Mouse (Mus musculus) bone marrow, adult 2 months (tissue): ENCODE results near the gene Dnajc11. TPM values are rescaled to one million over a fixed set of nuclear protein-coding genes. Genes with fewer than 3 reads are reported as not detected.
A peak's percentile ranks its signal among the peaks of the same experiment; 100 is the strongest.

Experiments used
- H3K27ac ChIP-seq: fragments of 200-500 bp; 2 replicates; pipeline ENCODE4 v1.5.1; 2012; ENCODE audit warnings: low read depth, mild to moderate bottlenecking, control low read depth, inconsistent platforms, low read length; ENCODE audit not compliant: control insufficient read depth, poor library complexity, insufficient read depth
- H3K4me1 ChIP-seq: fragments of 200-500 bp; 2 replicates; pipeline ENCODE4 v1.6.1; 2011; ENCODE audit warnings: low read length; ENCODE audit not compliant: control insufficient read depth, insufficient read depth
- H3K4me3 ChIP-seq: fragments of 200-500 bp; replicated peaks from 2 replicates; pipeline ENCODE3; 2011; ENCODE audit warnings: mild to moderate bottlenecking, low read depth, low read length, control low read depth; ENCODE audit not compliant: control insufficient read depth
- CTCF ChIP-seq: fragments of 200-500 bp; IDR thresholded peaks from 2 replicates; pipeline ENCODE4 v1.5.1; 2011; ENCODE audit warnings: low read length, control low read depth; ENCODE audit not compliant: control insufficient read depth, insufficient read depth
- POLR2A ChIP-seq: fragments of 200-500 bp; IDR thresholded peaks from 2 replicates; pipeline ENCODE4 v1.6.1; 2011; ENCODE audit warnings: low read depth, mild to moderate bottlenecking, control low read depth, low read length, borderline replicate concordance; ENCODE audit not compliant: control insufficient read depth
- WGBS: fragments of 180-500 bp; shearing (Covaris S2); methylation state at CpG from one replicate; pipeline ENCODE4 v1.1.7; 2018; 5-methylcytosine and 5-hydroxymethylcytosine counted together
- polyA plus RNA-seq: library from polyadenylated mRNA; stranded (reverse); fragments of >200 nt; gene quantifications from 2 replicates; pipeline ENCODE4 v1.2.4, GENCODE M21; 2011; ENCODE audit warnings: low replicate concordance; ENCODE audit not compliant: missing spikeins, insufficient read depth, insufficient read length

The Dnajc11 gene
- 50.8 and 79.8 TPM in 2 replicates for polyA plus RNA-seq

GRCm38 (mm10) chr4:151933505-151934214, at the start of gene Dnajc11:
TSS of gene Dnajc11 (plus strand) at chr4:151933691.
- under 1% methylated on average over 83 of the region's 83 CpGs for WGBS
- Histone ChIP-seq H3K27ac (peak within 1 kb of the TSS; percentile 61), H3K4me3 (peak within 1 kb of the TSS; percentile 95), H3K4me1 (peaks cover 8% of the 10 kb centered on the region)
- TF ChIP-seq CTCF: peak; percentile 95
- TF ChIP-seq POLR2A: peak; percentile 66; the same call in 1 of the 2 replicates

DNA sequence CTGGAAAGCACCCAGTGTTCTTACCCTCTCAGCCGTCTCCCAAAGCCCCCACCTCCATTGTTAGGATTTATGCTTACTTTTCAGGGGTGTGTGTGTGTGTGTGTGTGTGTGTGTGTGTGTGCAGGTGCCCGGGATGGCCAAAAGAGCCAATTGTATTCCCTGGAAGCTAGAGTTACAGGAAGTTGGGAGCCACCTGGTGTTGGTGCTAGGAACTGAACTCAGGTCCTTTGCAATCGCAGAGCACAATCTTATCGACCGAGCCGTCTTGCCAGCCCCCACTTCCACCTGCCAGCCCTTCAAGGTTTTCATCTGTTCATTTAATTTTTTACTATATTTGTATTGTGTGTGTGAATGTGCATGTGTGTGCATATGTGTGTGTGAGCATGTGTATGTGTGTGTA, 40.2 kb upstream of the Dnajc11 start:
- no peak overlapping the region for H3K4me3 ChIP-seq
- no peak for TF ChIP-seq CTCF
- TF ChIP-seq POLR2A: no peak
- WGBS: 71% methylated on average over 6 of the region's 6 CpGs
- no peaks in the 10 kb centered on the region for H3K4me1 ChIP-seq
- H3K27ac ChIP-seq: no peak overlapping the region

DNA sequence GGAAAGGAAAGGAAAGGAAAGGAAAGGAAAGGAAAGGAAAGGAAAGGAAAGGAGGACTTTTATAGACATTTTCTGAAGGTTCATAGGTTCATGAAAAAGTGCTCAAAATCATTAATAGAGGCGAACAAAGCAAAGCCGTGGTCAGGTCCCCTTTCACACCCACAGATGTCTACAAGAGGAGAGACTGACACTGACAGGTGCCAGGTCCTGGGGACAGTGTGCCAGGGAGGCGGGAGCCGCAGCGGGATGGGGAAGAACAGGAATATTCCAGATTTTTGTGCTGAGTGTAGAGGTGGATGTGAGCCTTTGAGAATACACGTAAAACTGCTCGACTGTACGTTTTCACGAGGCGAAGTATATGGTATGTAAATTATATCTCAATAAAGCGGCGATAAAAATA, 38.6 kb upstream of the Dnajc11 start:
- 85% methylated on average over 12 of the region's 12 CpGs for WGBS
- no peak for TF ChIP-seq POLR2A
- Histone ChIP-seq H3K4me3 (no peak overlapping the region), H3K27ac (no peak overlapping the region), H3K4me1 (no peaks in the 10 kb centered on the region)

- TF ChIP-seq CTCF (no peak), POLR2A (no peak)
- Histone ChIP-seq H3K27ac (no peak overlapping the region), H3K4me3 (no peak overlapping the region), H3K4me1 (no peaks in the 10 kb centered on the region)
- 90% methylated on average over 7 of the region's 7 CpGs for WGBS
These were observed 37.9 kb upstream of the Dnajc11 start for GRCm38 (mm10) chr4:151895624-151896023.

GRCm38 (mm10) chr4:151897069-151897617, 36.3 kb upstream of the Dnajc11 start:
- Histone ChIP-seq H3K27ac (no peak overlapping the region), H3K4me1 (no peaks in the 10 kb centered on the region), H3K4me3 (no peak overlapping the region)
- TF ChIP-seq CTCF (no peak), POLR2A (no peak)
- WGBS: 68% methylated on average over 9 of the region's 9 CpGs

- TF ChIP-seq CTCF: no peak
- Histone ChIP-seq H3K4me1 (no peaks in the 10 kb centered on the region), H3K4me3 (no peak overlapping the region), H3K27ac (no peak overlapping the region)
- WGBS: 77% methylated on average over 13 of the region's 13 CpGs
These were observed 34.8 kb upstream of the Dnajc11 start for GRCm38 (mm10) chr4:151898600-151899245.

DNA sequence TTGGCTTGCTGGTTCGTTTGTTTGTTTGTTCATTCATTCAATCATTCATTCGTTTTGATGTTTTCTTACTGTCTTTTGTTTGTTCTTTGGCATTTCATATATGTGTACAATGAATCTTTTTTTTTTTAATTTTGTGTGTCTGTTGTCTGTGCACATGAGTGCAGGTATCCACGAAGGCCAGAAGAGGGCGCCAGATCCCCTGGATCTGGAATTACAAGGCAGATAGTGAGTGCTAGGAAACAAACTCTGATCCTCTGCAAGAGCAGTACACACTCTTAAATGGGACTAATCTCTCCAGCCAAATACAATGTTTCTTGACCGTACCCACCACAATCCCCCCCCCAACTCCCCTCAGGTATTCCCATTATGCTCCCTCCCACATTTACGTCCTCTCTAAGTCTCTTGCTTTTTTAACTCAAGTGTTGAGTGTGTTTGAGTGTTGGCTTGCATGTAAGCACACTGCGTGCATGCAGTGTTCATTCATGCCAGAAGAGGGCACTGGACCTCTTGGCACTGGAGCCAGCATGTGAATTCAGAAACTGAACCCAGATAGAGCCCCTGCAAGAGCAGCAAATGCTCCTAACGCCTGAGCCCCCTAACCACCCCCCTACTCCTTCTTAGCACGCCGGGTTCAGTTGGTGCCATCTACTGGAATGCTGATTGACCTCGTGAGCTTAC, 33.6 kb upstream of the Dnajc11 start:
- H3K4me1 ChIP-seq: no peaks in the 10 kb centered on the region
- H3K4me3 ChIP-seq: no peak overlapping the region
- no peak for TF ChIP-seq POLR2A
- peak; percentile 52 for TF ChIP-seq CTCF
- 73% methylated on average over 11 of the region's 11 CpGs for WGBS
- H3K27ac ChIP-seq: no peak overlapping the region

DNA sequence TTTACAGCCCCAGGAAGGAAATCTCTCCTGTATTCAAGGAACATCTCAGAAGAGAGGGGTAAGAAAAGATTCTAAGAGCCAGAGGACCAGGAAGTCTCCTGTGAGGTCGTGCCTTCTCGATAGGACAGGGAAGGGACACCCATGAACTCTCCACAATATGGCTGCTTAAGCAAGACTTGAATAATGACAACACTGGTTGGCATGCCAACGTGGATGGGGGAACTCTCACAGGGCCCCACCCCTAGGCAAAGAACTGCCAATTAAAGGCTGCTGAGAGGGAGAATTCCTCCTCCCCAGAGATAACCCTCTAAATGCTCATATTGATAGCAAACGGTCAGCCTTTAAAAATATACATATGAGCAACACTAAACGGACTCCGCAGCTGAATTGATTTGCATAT, 32.8 kb upstream of the Dnajc11 start:
- TF ChIP-seq CTCF (no peak), POLR2A (no peak)
- H3K4me3 ChIP-seq: no peak overlapping the region
- 70% methylated on average over 6 of the region's 6 CpGs for WGBS
- no peaks in the 10 kb centered on the region for H3K4me1 ChIP-seq
- H3K27ac ChIP-seq: no peak overlapping the region
